Mouse (Mus musculus): ENCODE data around the gene Lpar1. TPM values are rescaled to one million over a fixed set of nuclear protein-coding genes. Genes with fewer than 3 reads are reported as not detected.
A peak's percentile ranks its signal among the peaks of the same experiment; 100 is the strongest.

Gene Lpar1
- polyA plus RNA-seq, 1 experiment from 2014 or later: 63.8 TPM

DNA sequence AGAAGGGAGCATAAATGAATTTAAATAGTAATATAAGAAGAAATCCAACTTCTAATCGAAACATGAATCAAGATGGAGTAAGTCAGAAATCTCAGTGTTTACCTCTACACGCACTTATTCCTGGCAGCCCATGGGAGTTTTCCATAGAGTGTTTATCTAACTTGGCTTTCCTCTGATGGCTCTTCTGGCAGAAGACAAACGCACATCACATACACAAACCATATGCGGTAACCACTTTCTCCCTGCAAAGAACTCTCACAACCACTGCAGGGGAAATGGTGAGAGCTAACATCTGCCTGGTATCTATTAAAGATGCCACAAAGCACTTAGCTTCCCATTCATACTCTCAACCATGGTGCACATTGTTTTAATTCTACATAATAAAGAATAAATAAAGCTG is 56.4 kb downstream of the Lpar1 start:
- Histone ChIP-seq H3K9me3 (ENCODE audit: control insufficient read depth, low read length) (no peaks in the 10 kb centered on the region), H3K4me1 (replicated peaks; ENCODE audit: control insufficient read depth, insufficient read depth, low read length) (no peaks in the 10 kb centered on the region), H3K4me3 (ENCODE audit: low read depth, low read length) (no peak overlapping the region), H3K9ac (ENCODE audit: low read length) (no peak overlapping the region), H3K27ac (ENCODE audit: low read depth, low read length) (no peak overlapping the region), H3K4me2 (ENCODE audit: low read depth, low read length, severe bottlenecking) (no peak overlapping the region), H3K27me3 (ENCODE audit: control insufficient read depth, insufficient read depth, low read length) (no peaks in the 10 kb centered on the region), H3K36me3 (ENCODE audit: control insufficient read depth, insufficient read depth, low read length) (no peaks in the 10 kb centered on the region)
- DNase-seq (ENCODE audit: low spot score) (no peak), ATAC-seq (replicated peaks; ENCODE audit: low FRiP score) (no peak)
- 88% methylated on average over 4 of the region's 4 CpGs for WGBS

DNA sequence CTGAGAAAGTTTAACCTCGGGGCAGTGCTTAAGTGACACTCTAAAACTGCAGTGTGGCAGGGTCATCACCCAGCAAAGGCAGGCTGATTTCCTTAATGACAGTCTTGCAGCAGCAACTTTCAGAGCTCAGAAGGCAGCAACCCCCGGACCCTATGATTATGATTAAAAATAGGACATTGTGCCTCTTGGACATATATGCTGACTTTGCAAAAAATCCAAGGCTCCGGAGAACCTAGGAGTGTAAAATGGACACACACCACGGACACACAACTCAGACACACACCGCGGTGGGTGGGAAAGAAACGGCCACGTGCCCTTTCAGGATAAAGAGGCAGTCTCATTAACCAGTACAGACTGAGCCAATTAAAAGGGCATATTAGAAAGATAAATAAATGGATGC is 57.0 kb downstream of the Lpar1 start:
- WGBS: 84% methylated on average over 8 of the region's 8 CpGs
- Histone ChIP-seq H3K9me3 (ENCODE audit: control insufficient read depth, low read length) (no peaks in the 10 kb centered on the region), H3K4me3 (ENCODE audit: low read depth, low read length) (no peak overlapping the region), H3K36me3 (ENCODE audit: control insufficient read depth, insufficient read depth, low read length) (no peaks in the 10 kb centered on the region), H3K9ac (ENCODE audit: low read length) (no peak overlapping the region), H3K4me2 (ENCODE audit: low read depth, low read length, severe bottlenecking) (no peak overlapping the region), H3K4me1 (replicated peaks; ENCODE audit: control insufficient read depth, insufficient read depth, low read length) (no peaks in the 10 kb centered on the region), H3K27me3 (ENCODE audit: control insufficient read depth, insufficient read depth, low read length) (no peaks in the 10 kb centered on the region), H3K27ac (ENCODE audit: low read depth, low read length) (no peak overlapping the region)
- DNase-seq (ENCODE audit: low spot score): no peak
- no peak for ATAC-seq (replicated peaks; ENCODE audit: low FRiP score)

DNA sequence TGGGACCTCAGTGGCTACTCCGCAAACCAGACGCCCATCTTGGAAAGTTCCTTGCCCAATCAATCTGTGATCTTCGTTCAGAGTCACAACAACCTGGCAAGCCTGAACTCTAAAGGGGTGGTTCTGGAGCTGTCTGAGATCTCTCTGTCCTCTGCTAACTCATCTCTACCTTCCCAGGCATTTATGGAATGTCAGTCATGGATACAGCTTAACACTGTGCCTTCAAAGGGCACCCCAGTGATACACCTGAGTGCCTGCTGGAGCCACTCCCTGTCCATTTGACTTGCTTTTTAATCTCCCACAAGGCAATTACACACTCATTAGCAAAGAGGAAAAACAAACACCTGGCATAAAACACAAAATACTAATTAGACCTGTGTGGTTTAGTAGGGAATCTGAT is 62.0 kb downstream of the Lpar1 start:
- ATAC-seq (replicated peaks; ENCODE audit: low FRiP score): no peak
- Histone ChIP-seq H3K9ac (ENCODE audit: low read length) (no peak overlapping the region), H3K27me3 (ENCODE audit: control insufficient read depth, insufficient read depth, low read length) (no peaks in the 10 kb centered on the region), H3K27ac (ENCODE audit: low read depth, low read length) (no peak overlapping the region), H3K9me3 (ENCODE audit: control insufficient read depth, low read length) (no peaks in the 10 kb centered on the region), H3K36me3 (ENCODE audit: control insufficient read depth, insufficient read depth, low read length) (no peaks in the 10 kb centered on the region; the same call in 1 of the 2 replicates), H3K4me1 (replicated peaks; ENCODE audit: control insufficient read depth, insufficient read depth, low read length) (no peaks in the 10 kb centered on the region), H3K4me3 (ENCODE audit: low read depth, low read length) (no peak overlapping the region), H3K4me2 (ENCODE audit: low read depth, low read length, severe bottlenecking) (no peak overlapping the region)
- 85% methylated on average over 3 of the region's 3 CpGs for WGBS
- DNase-seq (ENCODE audit: low spot score): no peak

DNA sequence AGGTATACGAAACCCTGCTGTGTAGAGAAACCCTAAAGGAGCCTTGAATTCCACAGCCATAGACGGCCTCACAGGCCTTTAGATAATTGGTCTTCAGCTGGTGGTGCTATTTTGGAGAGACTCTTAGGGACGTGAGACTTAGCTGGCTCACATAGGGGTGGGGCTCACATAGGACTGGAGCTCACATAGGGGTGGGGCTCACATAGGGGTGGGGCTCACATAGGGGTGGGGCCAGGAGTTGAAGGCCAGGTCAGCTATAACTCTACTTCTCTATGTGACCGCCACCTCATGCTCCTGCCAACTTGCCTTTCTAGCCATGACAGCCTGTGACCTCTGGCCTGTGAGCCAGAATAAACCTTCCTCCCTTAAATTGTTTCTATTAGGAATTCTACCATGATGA is 63.3 kb downstream of the Lpar1 start:
- no peaks in the 10 kb centered on the region for H3K9me3 ChIP-seq (ENCODE audit: control insufficient read depth, low read length)
- ATAC-seq (replicated peaks; ENCODE audit: low FRiP score) (no peak), DNase-seq (ENCODE audit: low spot score) (no peak)
- no peak overlapping the region for H3K27ac ChIP-seq (ENCODE audit: low read depth, low read length)
- no peaks in the 10 kb centered on the region for H3K27me3 ChIP-seq (ENCODE audit: control insufficient read depth, insufficient read depth, low read length)
- H3K9ac ChIP-seq (ENCODE audit: low read length): no peak overlapping the region
- WGBS: 84% methylated on average over 4 of the region's 4 CpGs
- no peaks in the 10 kb centered on the region; the same call in 1 of the 2 replicates for H3K36me3 ChIP-seq (ENCODE audit: control insufficient read depth, insufficient read depth, low read length)
- no peak overlapping the region for H3K4me3 ChIP-seq (ENCODE audit: low read depth, low read length)
- no peaks in the 10 kb centered on the region for H3K4me1 ChIP-seq (replicated peaks; ENCODE audit: control insufficient read depth, insufficient read depth, low read length)
- H3K4me2 ChIP-seq (ENCODE audit: low read depth, low read length, severe bottlenecking): no peak overlapping the region

DNA sequence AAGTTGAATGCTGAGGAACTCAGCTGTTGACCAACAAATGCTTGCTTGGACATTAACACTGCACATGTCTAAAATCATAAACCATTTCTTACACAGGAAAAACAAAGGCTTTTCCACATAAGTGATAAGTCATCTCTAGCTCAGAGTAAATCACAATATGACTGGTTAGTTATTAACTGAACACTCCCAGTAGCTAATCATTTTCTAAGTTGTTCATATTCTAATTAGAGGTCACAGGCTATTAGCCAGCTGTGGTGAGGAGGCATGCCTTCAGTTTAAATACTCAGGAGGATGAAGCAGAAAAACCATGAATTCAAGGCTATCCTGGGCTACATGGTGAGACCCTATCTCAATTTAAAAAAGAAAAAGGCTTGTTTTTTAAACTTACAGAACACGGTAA is 75.1 kb downstream of the Lpar1 start:
- Histone ChIP-seq H3K9me3 (ENCODE audit: control insufficient read depth, low read length) (peaks cover 5% of the 10 kb centered on the region; the same call in 1 of the 2 replicates), H3K4me1 (replicated peaks; ENCODE audit: control insufficient read depth, insufficient read depth, low read length) (no peaks in the 10 kb centered on the region), H3K4me3 (ENCODE audit: low read depth, low read length) (no peak overlapping the region), H3K27ac (ENCODE audit: low read depth, low read length) (no peak overlapping the region), H3K9ac (ENCODE audit: low read length) (no peak overlapping the region), H3K27me3 (ENCODE audit: control insufficient read depth, insufficient read depth, low read length) (no peaks in the 10 kb centered on the region), H3K4me2 (ENCODE audit: low read depth, low read length, severe bottlenecking) (no peak overlapping the region), H3K36me3 (ENCODE audit: control insufficient read depth, insufficient read depth, low read length) (no peaks in the 10 kb centered on the region)
- ATAC-seq (replicated peaks; ENCODE audit: low FRiP score): no peak
- DNase-seq (ENCODE audit: low spot score): no peak
- 97% methylated on average over 1 of the region's 1 CpGs for WGBS

DNA sequence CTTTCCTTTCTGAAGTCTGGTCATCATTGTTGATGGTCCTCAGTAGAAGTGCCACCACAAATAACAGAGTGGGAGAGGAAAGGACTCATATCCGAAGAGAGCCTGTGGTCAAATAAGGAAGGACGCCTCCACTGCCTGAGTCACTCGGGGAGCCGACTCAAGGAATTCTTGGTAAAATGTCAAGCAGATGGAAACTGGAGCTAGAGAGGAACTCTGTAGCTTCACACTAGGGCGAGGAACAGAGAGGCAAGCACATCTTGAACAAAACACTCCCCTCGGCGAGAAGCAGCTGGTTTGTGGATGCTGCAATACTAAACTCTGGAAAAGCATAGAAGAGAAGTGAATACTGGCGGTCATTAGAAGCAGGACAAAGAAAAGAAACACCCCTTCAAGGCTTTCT is 76.0 kb downstream of the Lpar1 start:
- no peaks in the 10 kb centered on the region for H3K36me3 ChIP-seq (ENCODE audit: control insufficient read depth, insufficient read depth, low read length)
- H3K4me1 ChIP-seq (replicated peaks; ENCODE audit: control insufficient read depth, insufficient read depth, low read length): no peaks in the 10 kb centered on the region
- WGBS: 91% methylated on average over 8 of the region's 8 CpGs
- H3K4me2 ChIP-seq (ENCODE audit: low read depth, low read length, severe bottlenecking): no peak overlapping the region
- H3K9ac ChIP-seq (ENCODE audit: low read length): no peak overlapping the region
- DNase-seq (ENCODE audit: low spot score) (no peak), ATAC-seq (replicated peaks; ENCODE audit: low FRiP score) (no peak)
- peaks cover 2% of the 10 kb centered on the region; the same call in 1 of the 2 replicates for H3K9me3 ChIP-seq (ENCODE audit: control insufficient read depth, low read length)
- no peak overlapping the region for H3K27ac ChIP-seq (ENCODE audit: low read depth, low read length)
- H3K27me3 ChIP-seq (ENCODE audit: control insufficient read depth, insufficient read depth, low read length): no peaks in the 10 kb centered on the region
- no peak overlapping the region for H3K4me3 ChIP-seq (ENCODE audit: low read depth, low read length)

DNA sequence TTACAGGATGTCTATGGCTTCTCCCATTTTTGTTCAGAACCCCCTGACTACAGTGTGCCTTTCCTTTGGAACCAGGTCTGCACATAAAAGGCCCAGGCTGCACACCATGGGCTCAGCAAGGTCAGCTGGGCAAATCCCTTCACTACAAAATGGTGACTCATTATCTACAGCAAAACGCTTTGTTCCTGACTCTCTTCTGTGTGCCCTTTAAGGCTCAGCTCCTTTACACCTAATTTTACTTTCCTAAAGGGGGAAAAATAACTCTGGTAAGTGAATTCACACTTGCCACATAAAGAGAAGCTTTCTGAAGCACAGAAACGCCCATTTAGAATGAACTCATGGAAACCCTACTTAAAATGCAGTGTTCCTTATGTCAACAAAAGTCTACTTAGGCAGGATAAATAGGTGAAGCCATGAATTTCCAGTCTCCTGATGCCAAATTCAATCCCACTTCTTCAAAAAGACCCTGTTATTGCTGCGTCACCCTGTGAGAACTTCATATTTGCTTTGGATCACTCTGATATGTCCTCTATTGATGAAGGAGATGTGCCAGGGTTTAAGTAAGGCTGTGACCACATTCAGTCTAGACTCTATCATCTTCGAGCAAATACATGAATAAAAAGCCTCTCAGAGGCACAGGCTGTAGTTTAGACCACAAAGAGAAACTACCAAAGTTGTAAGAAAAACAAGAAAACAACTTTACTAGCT is 82.3 kb downstream of the Lpar1 start:
- WGBS: 49% methylated on average over 4 of the region's 4 CpGs
- no peak overlapping the region for H3K4me2 ChIP-seq (ENCODE audit: low read depth, low read length, severe bottlenecking)
- no peak overlapping the region for H3K4me3 ChIP-seq (ENCODE audit: low read depth, low read length)
- H3K27ac ChIP-seq (ENCODE audit: low read depth, low read length): no peak overlapping the region
- ATAC-seq (replicated peaks; ENCODE audit: low FRiP score) (peak; percentile 55; the same call in 1 of the 2 replicates), DNase-seq (ENCODE audit: low spot score) (no peak)
- H3K27me3 ChIP-seq (ENCODE audit: control insufficient read depth, insufficient read depth, low read length): no peaks in the 10 kb centered on the region
- no peak overlapping the region for H3K9ac ChIP-seq (ENCODE audit: low read length)
- H3K9me3 ChIP-seq (ENCODE audit: control insufficient read depth, low read length): no peaks in the 10 kb centered on the region
- H3K36me3 ChIP-seq (ENCODE audit: control insufficient read depth, insufficient read depth, low read length): no peaks in the 10 kb centered on the region
- H3K4me1 ChIP-seq (replicated peaks; ENCODE audit: control insufficient read depth, insufficient read depth, low read length): no peaks in the 10 kb centered on the region

DNA sequence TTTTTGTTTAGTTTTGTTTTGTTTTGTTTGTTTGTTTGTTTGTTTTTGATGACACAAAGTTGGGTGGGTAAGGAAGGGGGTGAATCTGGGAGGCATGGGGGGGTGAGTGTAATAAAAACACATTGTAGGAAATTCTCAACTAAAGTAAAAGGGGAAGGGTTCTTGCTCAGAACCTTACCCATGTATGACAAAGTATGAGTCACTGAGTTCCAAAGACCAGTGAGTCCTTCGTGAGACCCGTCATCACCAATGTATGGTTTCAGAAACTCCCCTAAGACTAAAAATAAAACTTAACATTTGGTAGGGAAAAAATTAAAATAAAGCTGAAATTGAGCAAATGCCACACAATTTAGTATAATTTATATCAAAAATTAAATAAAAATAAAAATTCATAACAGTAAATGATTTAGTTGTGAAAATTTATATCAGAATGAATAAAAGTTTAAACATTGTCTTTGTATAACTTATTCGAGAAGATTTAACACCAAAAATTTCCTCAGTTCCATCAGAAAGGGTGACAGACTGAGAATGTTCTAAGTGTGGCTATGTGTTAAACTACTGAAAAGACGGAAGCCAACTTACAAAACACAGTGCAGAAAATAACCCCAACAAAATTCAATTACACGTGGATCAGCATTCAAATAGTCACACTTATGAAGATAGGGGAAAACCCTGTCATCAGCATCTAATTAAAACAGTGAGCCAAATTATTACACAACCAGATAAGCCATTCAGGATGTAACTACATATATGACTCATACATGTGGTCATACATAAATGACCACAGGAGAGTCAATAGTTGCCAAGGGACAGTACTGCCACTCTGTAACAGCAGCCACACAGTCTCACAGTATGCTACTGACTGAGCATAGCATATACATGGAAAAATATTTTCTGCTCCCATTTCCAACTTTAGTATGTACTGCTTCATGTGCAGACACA is 83.8 kb downstream of the Lpar1 start:
- DNase-seq (ENCODE audit: low spot score): no peak
- H3K4me3 ChIP-seq (ENCODE audit: low read depth, low read length): no peak overlapping the region
- no peaks in the 10 kb centered on the region for H3K9me3 ChIP-seq (ENCODE audit: control insufficient read depth, low read length)
- no peaks in the 10 kb centered on the region for H3K36me3 ChIP-seq (ENCODE audit: control insufficient read depth, insufficient read depth, low read length)
- 92% methylated on average over 5 of the region's 5 CpGs for WGBS
- no peak overlapping the region for H3K4me2 ChIP-seq (ENCODE audit: low read depth, low read length, severe bottlenecking)
- no peaks in the 10 kb centered on the region for H3K27me3 ChIP-seq (ENCODE audit: control insufficient read depth, insufficient read depth, low read length)
- H3K4me1 ChIP-seq (replicated peaks; ENCODE audit: control insufficient read depth, insufficient read depth, low read length): no peaks in the 10 kb centered on the region
- H3K27ac ChIP-seq (ENCODE audit: low read depth, low read length): no peak overlapping the region
- ATAC-seq (replicated peaks; ENCODE audit: low FRiP score): no peak
- H3K9ac ChIP-seq (ENCODE audit: low read length): no peak overlapping the region
